Mouse (Mus musculus) small intestine, adult 2 months (tissue): Measurements from ENCODE around the gene Pcif1.

Experiments
- CTCF ChIP-seq: fragments of 200-500 bp; IDR thresholded peaks from 2 replicates; pipeline ENCODE4 v1.5.1; 2012; ENCODE audit warnings: low read depth, mild to moderate bottlenecking, control low read depth, inconsistent platforms, low read length, moderate library complexity, mixed read lengths; ENCODE audit not compliant: insufficient replicate concordance, insufficient read length; ENCODE audit errors: extremely low read depth
- POLR2A ChIP-seq: fragments of 200-500 bp; IDR thresholded peaks from 2 replicates; pipeline ENCODE4 v1.6.1; 2012; ENCODE audit warnings: low read depth, mild to moderate bottlenecking, control low read depth, inconsistent platforms, low read length, moderate library complexity

GRCm38 (mm10) chr2:164908011-164908410 lies 28.9 kb downstream of the Pcif1 start:
- no peak for TF ChIP-seq POLR2A
- TF ChIP-seq CTCF, result no peak
